Mouse (Mus musculus) layer of hippocampus, postnatal 36 days (tissue): ENCODE results near the gene Dgkg. TPM values are rescaled to one million over a fixed set of nuclear protein-coding genes. Genes with fewer than 3 reads are reported as not detected.

Experiments
- DNase-seq, 2 experiments: peaks; one replicate each; pipeline ENCODE4 v3.0.0; 2022
- total RNA-seq, 2 experiments: library from RNA; stranded (reverse); gene quantifications; 2 replicates each; pipeline ENCODE4 v1.2.3; 2021

The Dgkg gene
- total RNA-seq, 2 experiments from 2014 or later, result 211 TPM

- no peak for DNase-seq
Measured at GRCm38 (mm10) chr16:22593907-22594306, 63.1 kb downstream of the Dgkg start.

- DNase-seq, result no peak
Measured at GRCm38 (mm10) chr16:22589619-22590018, 67.4 kb downstream of the Dgkg start.

- DNase-seq, result no peak
Measured at GRCm38 (mm10) chr16:22586151-22586836, 70.7 kb downstream of the Dgkg start.

- peak in 1 of 2 experiments; percentile 1 for DNase-seq
Measured at GRCm38 (mm10) chr16:22585523-22585922, 71.5 kb downstream of the Dgkg start.

GRCm38 (mm10) chr16:22583401-22583800 is 73.6 kb downstream of the Dgkg start:
- peak in 1 of 2 experiments; percentile 1 for DNase-seq

GRCm38 (mm10) chr16:22582173-22582929 is 74.7 kb downstream of the Dgkg start:
- peak in 1 of 2 experiments; percentile 1 for DNase-seq

- DNase-seq, result peak in 1 of 2 experiments; percentile 2
Measured at GRCm38 (mm10) chr16:22580103-22580502, 76.9 kb downstream of the Dgkg start.

GRCm38 (mm10) chr16:22578883-22579282 is 78.1 kb downstream of the Dgkg start:
- DNase-seq, result no peak

- DNase-seq, result no peak
Measured at GRCm38 (mm10) chr16:22577656-22578055, 79.4 kb downstream of the Dgkg start.

- DNase-seq, result no peak
Measured at GRCm38 (mm10) chr16:22574164-22574563, 82.9 kb downstream of the Dgkg start.

- no peak for DNase-seq
Measured at GRCm38 (mm10) chr16:22572641-22573341, 84.2 kb downstream of the Dgkg start.

GRCm38 (mm10) chr16:22564907-22565272 is 92.1 kb downstream of the Dgkg start:
- no peak for DNase-seq

- peak; percentile 49 to 54 for DNase-seq
Measured at GRCm38 (mm10) chr16:22564259-22564906, 92.6 kb downstream of the Dgkg start.

- DNase-seq, result no peak
Measured at GRCm38 (mm10) chr16:22563594-22563993, 93.4 kb downstream of the Dgkg start.

GRCm38 (mm10) chr16:22554996-22555395 is 102.0 kb downstream of the Dgkg start:
- no peak for DNase-seq

GRCm38 (mm10) chr16:22552351-22552750 is 104.7 kb downstream of the Dgkg start:
- no peak for DNase-seq

- no peak for DNase-seq
Measured at GRCm38 (mm10) chr16:22551231-22552000, 105.6 kb downstream of the Dgkg start.

GRCm38 (mm10) chr16:22549346-22549745 is 107.7 kb downstream of the Dgkg start:
- no peak for DNase-seq

- DNase-seq, result peak; percentile 76 to 77
Measured at GRCm38 (mm10) chr16:22548167-22549080, 108.6 kb downstream of the Dgkg start.

GRCm38 (mm10) chr16:22547741-22548140 is 109.3 kb downstream of the Dgkg start:
- DNase-seq, result no peak

- no peak for DNase-seq
Measured at GRCm38 (mm10) chr16:22545799-22546198, 111.2 kb downstream of the Dgkg start.
